Mouse (Mus musculus): ENCODE measurements around the gene Ubl5. TPM values are rescaled to one million over a fixed set of nuclear protein-coding genes. Genes with fewer than 3 reads are reported as not detected.

The Ubl5 gene
- polyA plus RNA-seq, 1 experiment from 2014 or later = 375 TPM

Other genes with a start within 250 kb of the Ubl5 start
- gene Zfp26, start 182.7 kb upstream of the Ubl5 start, polyA plus RNA-seq (2014; fragmentation: Nextera tagmentation; extraction: Ambion mirVana) = 15.7 and 36.5 TPM in 2 replicates
- 12.8 and 22.6 TPM in 2 replicates for gene Zfp426, start 150.1 kb upstream of the Ubl5 start, polyA plus RNA-seq (2014; fragmentation: Nextera tagmentation; extraction: Ambion mirVana)
- gene Zfp266, start 121.5 kb upstream of the Ubl5 start, polyA plus RNA-seq (2014; fragmentation: Nextera tagmentation; extraction: Ambion mirVana) = 80.5 and 96.4 TPM in 2 replicates
- gene Zfp846, start 61.6 kb upstream of the Ubl5 start, polyA plus RNA-seq (2014; fragmentation: Nextera tagmentation; extraction: Ambion mirVana) = 18.1 and 23.0 TPM in 2 replicates
- gene Fbxl12, start 1.9 kb downstream of the Ubl5 start, polyA plus RNA-seq (2014; fragmentation: Nextera tagmentation; extraction: Ambion mirVana) = 14.6 and 16.8 TPM in 2 replicates
- 57.9 and 70.0 TPM in 2 replicates for gene Pin1, start 9.2 kb downstream of the Ubl5 start, polyA plus RNA-seq (2014; fragmentation: Nextera tagmentation; extraction: Ambion mirVana)
- gene Olfm2, start 103.5 kb downstream of the Ubl5 start, polyA plus RNA-seq (2014; fragmentation: Nextera tagmentation; extraction: Ambion mirVana) = 4.1 and 5.1 TPM in 2 replicates
- gene Col5a3, start 172.2 kb downstream of the Ubl5 start, polyA plus RNA-seq (2014; fragmentation: Nextera tagmentation; extraction: Ambion mirVana) = 0.73 and 0.77 TPM in 2 replicates
- not detected in 2 replicates for gene Rdh8, start 175.6 kb downstream of the Ubl5 start, polyA plus RNA-seq (2014; fragmentation: Nextera tagmentation; extraction: Ambion mirVana)
- gene A230050P20Rik, start 225.8 kb downstream of the Ubl5 start, polyA plus RNA-seq (2014; fragmentation: Nextera tagmentation; extraction: Ambion mirVana) = 6.1 and 7.8 TPM in 2 replicates
- 2.0 and 2.2 TPM in 2 replicates for gene Angptl6, start 236.8 kb downstream of the Ubl5 start, polyA plus RNA-seq (2014; fragmentation: Nextera tagmentation; extraction: Ambion mirVana)
- 82.3 and 90.0 TPM in 2 replicates for gene Ppan, start 245.3 kb downstream of the Ubl5 start, polyA plus RNA-seq (2014; fragmentation: Nextera tagmentation; extraction: Ambion mirVana)